Mouse (Mus musculus): ENCODE measurements around the gene Ccl8. TPM values are rescaled to one million over a fixed set of nuclear protein-coding genes. Genes with fewer than 3 reads are reported as not detected.

Ccl8 gene
- polyA plus RNA-seq, 1 experiment from 2014 or later, result not detected

DNA sequence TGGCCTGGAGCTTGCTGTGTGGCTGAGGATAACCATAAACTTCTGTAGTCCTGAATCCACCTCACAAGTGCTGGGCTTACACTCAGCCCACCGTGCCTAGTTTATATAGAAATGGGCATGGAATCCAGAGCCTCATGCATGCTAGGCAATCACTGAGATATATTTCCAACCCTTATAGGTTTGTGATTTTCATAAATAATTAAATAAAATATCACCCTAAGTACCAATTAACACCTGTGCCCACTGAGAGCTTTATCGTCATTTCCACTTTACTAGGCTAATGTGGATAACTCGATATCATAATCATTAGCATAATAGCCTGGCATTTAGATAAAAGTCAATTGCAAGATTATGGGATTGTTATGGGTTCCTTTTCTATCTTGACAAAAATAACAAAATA, 30.6 kb upstream of the Ccl8 start:
- Histone ChIP-seq H3K4me2 (ENCODE audit: low read depth, low read length, severe bottlenecking) (no peak overlapping the region), H3K36me3 (ENCODE audit: control insufficient read depth, insufficient read depth, low read length) (no peaks in the 10 kb centered on the region), H3K27me3 (ENCODE audit: control insufficient read depth, insufficient read depth, low read length) (no peaks in the 10 kb centered on the region), H3K4me1 (replicated peaks; ENCODE audit: control insufficient read depth, insufficient read depth, low read length) (no peaks in the 10 kb centered on the region), H3K27ac (ENCODE audit: low read depth, low read length) (no peak overlapping the region), H3K9ac (ENCODE audit: low read length) (no peak overlapping the region), H3K9me3 (ENCODE audit: control insufficient read depth, low read length) (no peaks in the 10 kb centered on the region), H3K4me3 (ENCODE audit: low read depth, low read length) (no peak overlapping the region)
- no peak for DNase-seq (ENCODE audit: low spot score)
- 85% methylated on average over 3 of the region's 3 CpGs for WGBS
- no peak for ATAC-seq (replicated peaks; ENCODE audit: low FRiP score)

DNA sequence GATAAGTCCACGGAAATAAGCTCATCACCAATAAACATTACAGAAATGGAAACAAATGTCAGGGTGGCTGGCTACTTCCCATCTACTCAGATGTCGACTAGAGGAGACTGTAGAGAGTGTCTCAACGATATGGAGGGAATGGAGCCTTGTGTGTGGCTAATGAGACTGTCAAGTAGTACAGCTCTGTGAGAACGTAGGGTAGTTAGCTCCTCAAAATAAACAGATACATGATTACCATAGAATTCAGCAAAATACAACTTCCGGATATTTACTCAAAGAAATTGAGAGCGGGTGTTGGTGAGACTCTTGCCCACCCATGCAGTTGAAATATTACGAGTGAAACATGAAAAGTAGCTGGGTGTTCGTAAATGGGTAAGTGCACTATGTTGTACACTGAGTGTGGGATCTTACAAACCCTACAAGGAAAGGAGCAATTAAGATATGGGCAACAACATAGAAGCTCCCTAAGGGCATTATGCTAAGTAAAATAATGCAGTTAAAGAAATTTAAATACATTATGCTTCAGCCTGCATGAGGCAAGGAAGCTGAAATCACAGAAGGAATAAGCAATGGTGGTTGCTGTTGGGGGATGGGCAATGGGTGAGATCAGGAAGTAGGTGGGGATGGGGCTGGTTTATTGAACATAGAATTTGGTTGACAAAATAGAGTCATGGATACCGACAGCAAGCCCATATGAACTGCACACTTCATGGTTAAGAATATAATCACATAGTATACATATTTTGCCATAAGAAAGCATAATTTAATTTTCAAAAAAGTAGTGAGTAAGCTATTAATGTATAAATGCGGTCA, 15.3 kb upstream of the Ccl8 start:
- no peaks in the 10 kb centered on the region for H3K9me3 ChIP-seq (ENCODE audit: control insufficient read depth, low read length)
- no peak overlapping the region for H3K4me2 ChIP-seq (ENCODE audit: low read depth, low read length, severe bottlenecking)
- H3K4me1 ChIP-seq (replicated peaks; ENCODE audit: control insufficient read depth, insufficient read depth, low read length), result no peaks in the 10 kb centered on the region
- no peak overlapping the region for H3K9ac ChIP-seq (ENCODE audit: low read length)
- 87% methylated on average over 10 of the region's 10 CpGs for WGBS
- no peak overlapping the region for H3K4me3 ChIP-seq (ENCODE audit: low read depth, low read length)
- ATAC-seq (replicated peaks; ENCODE audit: low FRiP score) (no peak), DNase-seq (ENCODE audit: low spot score) (no peak)
- no peak overlapping the region for H3K27ac ChIP-seq (ENCODE audit: low read depth, low read length)
- H3K27me3 ChIP-seq (ENCODE audit: control insufficient read depth, insufficient read depth, low read length), result no peaks in the 10 kb centered on the region
- H3K36me3 ChIP-seq (ENCODE audit: control insufficient read depth, insufficient read depth, low read length), result no peaks in the 10 kb centered on the region

GRCm38 (mm10) chr11:82101087-82101486, 13.9 kb upstream of the Ccl8 start:
- Histone ChIP-seq H3K36me3 (ENCODE audit: control insufficient read depth, insufficient read depth, low read length) (no peaks in the 10 kb centered on the region), H3K9ac (ENCODE audit: low read length) (no peak overlapping the region), H3K27ac (ENCODE audit: low read depth, low read length) (no peak overlapping the region), H3K4me2 (ENCODE audit: low read depth, low read length, severe bottlenecking) (no peak overlapping the region), H3K4me3 (ENCODE audit: low read depth, low read length) (no peak overlapping the region), H3K4me1 (replicated peaks; ENCODE audit: control insufficient read depth, insufficient read depth, low read length) (no peaks in the 10 kb centered on the region), H3K27me3 (ENCODE audit: control insufficient read depth, insufficient read depth, low read length) (no peaks in the 10 kb centered on the region), H3K9me3 (ENCODE audit: control insufficient read depth, low read length) (no peaks in the 10 kb centered on the region)
- DNase-seq (ENCODE audit: low spot score) (no peak), ATAC-seq (replicated peaks; ENCODE audit: low FRiP score) (no peak)
- WGBS, result 83% methylated on average over 4 of the region's 4 CpGs

DNA sequence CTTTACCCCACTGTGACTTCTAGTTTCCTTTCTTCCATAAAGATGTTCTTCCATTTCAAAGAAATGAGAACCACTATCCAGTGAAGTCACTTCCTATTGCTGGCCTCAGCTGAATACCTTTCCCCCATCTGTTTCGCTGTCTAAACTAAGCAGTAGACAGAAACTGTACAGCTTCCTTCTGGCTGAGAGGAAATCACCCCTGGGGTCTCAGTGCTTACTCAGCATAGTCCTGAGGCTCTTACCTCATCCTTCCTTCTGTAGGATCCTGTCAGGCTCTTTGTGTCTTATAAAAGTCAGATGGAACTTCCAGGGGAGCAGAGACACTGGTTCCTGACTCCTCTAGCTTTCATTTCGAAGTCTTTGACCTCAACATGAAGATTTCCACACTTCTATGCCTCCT, 13.5 kb upstream of the Ccl8 start, which contains the start of gene Ccl12:
Gene Ccl12, plus strand, starts transcription at position 317 of the 400 bp plus-strand sequence.
- ATAC-seq (replicated peaks; ENCODE audit: low FRiP score) (no peak), DNase-seq (ENCODE audit: low spot score) (no peak)
- H3K27me3 ChIP-seq (ENCODE audit: control insufficient read depth, insufficient read depth, low read length), result no peaks in the 10 kb centered on the region
- WGBS, result 77% methylated on average over 2 of the region's 2 CpGs
- no peak within 1 kb of the TSS for H3K9ac ChIP-seq (ENCODE audit: low read length)
- no peaks in the 10 kb centered on the region for H3K9me3 ChIP-seq (ENCODE audit: control insufficient read depth, low read length)
- H3K4me2 ChIP-seq (ENCODE audit: low read depth, low read length, severe bottlenecking), result no peak within 1 kb of the TSS
- no peaks in the 10 kb centered on the region for H3K4me1 ChIP-seq (replicated peaks; ENCODE audit: control insufficient read depth, insufficient read depth, low read length)
- H3K27ac ChIP-seq (ENCODE audit: low read depth, low read length), result no peak within 1 kb of the TSS
- H3K4me3 ChIP-seq (ENCODE audit: low read depth, low read length), result no peak within 1 kb of the TSS
- no peaks in the 10 kb centered on the region for H3K36me3 ChIP-seq (ENCODE audit: control insufficient read depth, insufficient read depth, low read length)

DNA sequence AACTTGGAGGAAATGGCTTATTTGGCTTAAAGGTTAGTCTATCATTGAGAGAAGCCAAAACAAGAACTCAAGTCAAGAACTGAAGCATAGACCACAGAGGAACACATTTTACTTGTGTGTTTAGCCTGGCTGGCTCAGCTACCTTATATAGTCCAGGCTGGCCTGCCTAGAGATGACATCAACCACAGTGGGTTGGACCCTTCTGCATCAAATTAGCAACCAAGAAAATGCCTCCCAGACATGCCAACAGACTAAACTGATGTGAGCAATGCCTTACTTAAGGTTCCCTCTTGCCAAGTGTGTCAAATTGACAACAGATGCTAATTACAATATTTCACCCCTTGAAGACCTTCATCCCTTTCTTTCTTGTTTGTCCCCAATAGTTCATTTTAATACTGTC, 5.4 kb upstream of the Ccl8 start:
- ATAC-seq (replicated peaks; ENCODE audit: low FRiP score) (no peak), DNase-seq (ENCODE audit: low spot score) (no peak)
- no peak overlapping the region for H3K4me3 ChIP-seq (ENCODE audit: low read depth, low read length)
- H3K4me1 ChIP-seq (replicated peaks; ENCODE audit: control insufficient read depth, insufficient read depth, low read length), result no peaks in the 10 kb centered on the region
- H3K9ac ChIP-seq (ENCODE audit: low read length), result no peak overlapping the region
- no peak overlapping the region for H3K4me2 ChIP-seq (ENCODE audit: low read depth, low read length, severe bottlenecking)
- H3K27ac ChIP-seq (ENCODE audit: low read depth, low read length), result no peak overlapping the region
- no peaks in the 10 kb centered on the region for H3K36me3 ChIP-seq (ENCODE audit: control insufficient read depth, insufficient read depth, low read length)
- no peaks in the 10 kb centered on the region for H3K27me3 ChIP-seq (ENCODE audit: control insufficient read depth, insufficient read depth, low read length)
- H3K9me3 ChIP-seq (ENCODE audit: control insufficient read depth, low read length), result no peaks in the 10 kb centered on the region

DNA sequence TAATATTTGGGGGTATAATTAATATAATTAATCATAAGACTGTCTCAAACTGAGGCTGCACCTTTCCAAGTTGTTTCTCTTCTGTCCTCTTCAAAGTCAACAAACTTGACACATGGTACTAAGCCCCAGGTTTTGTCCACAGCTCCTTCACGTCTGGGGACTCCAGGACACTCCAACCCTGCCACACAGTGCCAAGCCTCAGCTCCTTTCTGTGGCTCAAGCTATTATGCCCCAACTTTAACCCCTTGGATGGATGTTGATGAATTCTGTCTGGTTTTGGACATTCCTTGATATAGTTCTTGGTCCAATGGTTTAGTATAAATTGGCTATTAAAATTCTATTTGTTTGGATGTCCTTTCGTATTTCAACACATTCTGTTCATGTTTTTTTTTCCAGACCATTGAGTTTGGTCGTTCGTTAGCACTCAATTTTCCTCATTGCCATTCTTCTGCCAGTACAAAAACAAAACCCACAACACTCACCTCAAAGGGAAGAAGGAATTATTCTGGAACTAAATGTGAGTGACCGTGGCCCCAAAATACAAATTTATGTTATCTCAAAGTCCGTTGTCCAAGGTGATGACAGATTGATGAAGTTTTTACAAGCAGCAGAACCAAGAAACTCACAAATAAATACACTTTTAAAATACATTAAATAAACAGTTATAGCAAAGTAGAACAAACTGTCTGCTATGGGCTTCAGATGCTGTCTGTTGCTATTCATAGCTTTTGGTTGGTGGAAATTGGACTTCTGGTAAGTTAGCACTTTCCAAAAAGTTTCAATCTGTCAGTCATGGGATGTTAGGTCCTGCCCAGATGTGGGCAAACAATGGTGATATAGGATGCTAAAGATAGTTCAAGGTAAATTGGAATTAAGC, 4.4 kb upstream of the Ccl8 start:
- H3K36me3 ChIP-seq (ENCODE audit: control insufficient read depth, insufficient read depth, low read length), result no peaks in the 10 kb centered on the region
- 63% methylated on average over 6 of the region's 6 CpGs for WGBS

GRCm38 (mm10) chr11:82116041-82116440, 1.1 kb downstream of the Ccl8 start:
- H3K4me2 ChIP-seq (ENCODE audit: low read depth, low read length, severe bottlenecking), result no peak overlapping the region
- H3K4me1 ChIP-seq (replicated peaks; ENCODE audit: control insufficient read depth, insufficient read depth, low read length), result no peaks in the 10 kb centered on the region
- H3K27ac ChIP-seq (ENCODE audit: low read depth, low read length), result no peak overlapping the region
- no peaks in the 10 kb centered on the region for H3K36me3 ChIP-seq (ENCODE audit: control insufficient read depth, insufficient read depth, low read length)
- 83% methylated on average over 3 of the region's 3 CpGs for WGBS
- no peak overlapping the region for H3K9ac ChIP-seq (ENCODE audit: low read length)
- H3K9me3 ChIP-seq (ENCODE audit: control insufficient read depth, low read length), result no peaks in the 10 kb centered on the region
- no peak for DNase-seq (ENCODE audit: low spot score)
- no peak overlapping the region for H3K4me3 ChIP-seq (ENCODE audit: low read depth, low read length)
- H3K27me3 ChIP-seq (ENCODE audit: control insufficient read depth, insufficient read depth, low read length), result no peaks in the 10 kb centered on the region
- ATAC-seq (replicated peaks; ENCODE audit: low FRiP score), result no peak

More for the DNA sequence above, 4.4 kb upstream of the Ccl8 start:
- Histone ChIP-seq H3K9me3 (ENCODE audit: control insufficient read depth, low read length) (no peaks in the 10 kb centered on the region), H3K27me3 (ENCODE audit: control insufficient read depth, insufficient read depth, low read length) (no peaks in the 10 kb centered on the region), H3K4me2 (ENCODE audit: low read depth, low read length, severe bottlenecking) (no peak overlapping the region), H3K27ac (ENCODE audit: low read depth, low read length) (no peak overlapping the region), H3K4me1 (replicated peaks; ENCODE audit: control insufficient read depth, insufficient read depth, low read length) (no peaks in the 10 kb centered on the region), H3K4me3 (ENCODE audit: low read depth, low read length) (no peak overlapping the region), H3K9ac (ENCODE audit: low read length) (no peak overlapping the region)
- no peak for ATAC-seq (replicated peaks; ENCODE audit: low FRiP score)
- DNase-seq (ENCODE audit: low spot score), result no peak

DNA sequence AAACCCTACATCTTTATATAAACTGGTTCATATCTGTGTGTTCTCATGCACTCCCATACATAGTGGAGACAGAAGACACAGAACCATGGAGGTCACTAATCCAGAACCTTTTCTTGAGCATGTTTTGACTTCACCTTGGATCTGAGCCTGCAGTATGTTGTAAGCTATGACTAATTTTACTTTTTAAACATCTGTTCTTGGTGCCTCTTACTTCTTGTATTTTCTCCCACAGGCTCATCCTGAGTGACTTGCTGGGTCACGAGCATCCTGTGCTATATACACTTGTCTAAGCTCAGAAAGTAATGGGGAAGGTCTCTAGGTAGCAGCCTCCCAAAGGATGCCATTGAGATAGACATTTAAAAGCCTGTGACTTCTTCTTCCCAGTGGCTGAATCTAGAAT, 18.0 kb downstream of the Ccl8 start:
- WGBS, result 79% methylated on average over 1 of the region's 1 CpGs
- H3K9me3 ChIP-seq (ENCODE audit: control insufficient read depth, low read length), result no peaks in the 10 kb centered on the region
- no peaks in the 10 kb centered on the region for H3K36me3 ChIP-seq (ENCODE audit: control insufficient read depth, insufficient read depth, low read length)
- H3K9ac ChIP-seq (ENCODE audit: low read length), result no peak overlapping the region
- no peak overlapping the region for H3K4me2 ChIP-seq (ENCODE audit: low read depth, low read length, severe bottlenecking)
- no peak overlapping the region for H3K4me3 ChIP-seq (ENCODE audit: low read depth, low read length)
- H3K27me3 ChIP-seq (ENCODE audit: control insufficient read depth, insufficient read depth, low read length), result no peaks in the 10 kb centered on the region
- H3K27ac ChIP-seq (ENCODE audit: low read depth, low read length), result no peak overlapping the region
- ATAC-seq (replicated peaks; ENCODE audit: low FRiP score) (no peak), DNase-seq (ENCODE audit: low spot score) (no peak)
- no peaks in the 10 kb centered on the region for H3K4me1 ChIP-seq (replicated peaks; ENCODE audit: control insufficient read depth, insufficient read depth, low read length)

Measured in forebrain, embryonic 11.5 days (tissue).